Mouse (Mus musculus): Measurements from ENCODE around the gene Zbtb7a. TPM values are rescaled to one million over a fixed set of nuclear protein-coding genes. Genes with fewer than 3 reads are reported as not detected.

Gene Zbtb7a
- 100 to 1,000 TPM; 114 TPM for total RNA-seq (2021)

DNA sequence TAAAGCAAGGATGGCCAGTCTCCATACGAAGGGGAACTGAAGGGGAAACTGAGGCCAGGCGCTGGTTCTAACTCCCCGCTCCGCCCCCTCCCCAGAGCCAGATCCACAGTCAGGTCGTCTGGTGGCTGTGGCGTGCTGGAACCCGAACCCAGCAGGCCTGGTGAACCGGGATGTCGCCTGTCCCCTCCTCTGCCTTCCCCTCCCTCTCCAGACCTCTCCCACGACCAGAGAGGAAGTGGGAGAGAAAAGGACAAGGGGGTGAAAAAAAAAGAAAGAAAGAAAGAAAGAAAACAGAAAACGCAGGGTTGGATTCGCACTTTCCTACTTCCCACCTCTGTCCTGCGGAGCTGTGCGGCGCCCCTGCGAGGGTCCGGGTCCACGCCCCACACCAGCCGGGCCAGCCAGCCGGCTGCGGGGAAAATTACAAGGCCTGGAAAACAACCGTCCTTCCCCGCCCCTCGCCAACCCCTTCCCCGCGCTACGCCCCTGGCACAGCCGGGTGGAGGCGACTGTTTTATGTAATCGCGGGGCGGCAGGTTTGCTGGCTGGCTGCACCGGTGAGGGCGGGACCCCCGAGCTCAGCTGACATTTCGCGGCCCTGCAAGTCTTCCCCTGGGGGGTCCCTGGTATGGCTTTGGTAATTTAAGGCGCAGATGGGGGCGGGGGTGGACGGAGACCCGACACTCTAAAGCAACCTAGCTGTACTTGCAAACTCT is at the start of gene Zbtb7a:
TSS of gene Zbtb7a (plus strand) at position 255 of the 716 bp plus-strand sequence.
- intact Hi-C loops (cut with DNase I): no loop called here
- peak in 1 of 2 experiments; percentile 57 for DNase-seq (ENCODE audit: low spot score in 2 of 2)

DNA sequence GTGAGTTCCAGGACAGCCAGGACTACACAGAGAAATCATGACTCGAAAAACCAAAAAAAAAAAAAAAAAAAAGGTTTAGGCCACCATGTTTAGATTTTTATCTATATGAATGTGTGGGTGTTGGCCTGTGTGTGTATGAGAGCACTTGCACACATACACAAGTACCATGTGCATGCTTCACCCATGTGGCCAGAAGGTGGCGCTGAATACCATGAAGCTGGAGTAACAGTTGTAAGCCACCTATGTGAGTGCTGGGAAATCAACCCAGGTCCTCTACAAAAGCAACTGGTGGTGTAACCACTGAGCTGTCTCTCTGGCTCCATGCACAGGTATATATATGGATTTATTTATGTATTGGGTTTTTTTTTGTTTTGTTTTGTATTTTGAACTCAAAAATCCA is 48.0 kb upstream of the Zbtb7a start:
- no peak for DNase-seq (ENCODE audit: low spot score in 2 of 2)
- intact Hi-C loops (cut with DNase I): no loop called here

DNA sequence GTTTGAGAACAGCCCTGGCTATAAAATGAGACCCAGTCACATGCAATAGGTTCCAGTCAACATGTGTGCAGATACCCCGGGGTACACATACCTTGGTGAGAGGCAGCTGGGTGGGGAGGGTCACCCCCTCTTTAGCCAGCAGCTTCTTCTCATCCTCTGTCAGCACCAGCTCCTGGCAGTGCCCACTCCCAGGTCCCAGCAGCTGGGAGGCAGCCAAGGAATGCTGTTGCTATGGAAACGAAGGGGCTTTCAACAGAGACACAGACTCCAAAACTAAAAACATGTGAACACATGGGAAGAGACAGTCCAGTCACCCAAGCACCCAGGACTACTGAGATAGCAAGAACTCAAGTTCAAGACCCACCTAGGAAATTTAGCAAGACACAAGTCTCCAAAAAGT is 45.8 kb upstream of the Zbtb7a start:
- intact Hi-C loops (cut with DNase I): no loop called here
- DNase-seq (ENCODE audit: low spot score in 2 of 2): no peak

DNA sequence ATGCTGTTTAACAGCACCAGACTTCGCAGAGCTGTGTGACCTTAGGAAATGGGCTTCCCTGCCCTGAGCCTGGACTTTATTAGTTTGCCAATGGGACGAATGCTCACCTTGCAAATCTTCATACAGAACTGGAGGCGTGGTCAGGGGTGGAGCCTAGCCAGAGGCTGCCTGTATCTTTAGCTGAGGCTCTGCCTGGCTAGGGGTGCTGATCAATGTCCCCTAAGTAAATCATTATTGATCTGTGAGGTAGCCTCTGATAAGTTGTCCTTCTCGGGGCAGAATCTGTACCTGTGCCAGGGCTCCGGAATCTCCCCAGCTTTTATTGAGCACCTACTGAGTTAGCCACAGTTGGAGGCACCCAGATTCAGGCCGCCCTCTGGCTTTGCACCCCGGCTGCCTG is 44.4 kb upstream of the Zbtb7a start:
- intact Hi-C loops (cut with DNase I): no loop called here
- DNase-seq (ENCODE audit: low spot score in 2 of 2): no peak

DNA sequence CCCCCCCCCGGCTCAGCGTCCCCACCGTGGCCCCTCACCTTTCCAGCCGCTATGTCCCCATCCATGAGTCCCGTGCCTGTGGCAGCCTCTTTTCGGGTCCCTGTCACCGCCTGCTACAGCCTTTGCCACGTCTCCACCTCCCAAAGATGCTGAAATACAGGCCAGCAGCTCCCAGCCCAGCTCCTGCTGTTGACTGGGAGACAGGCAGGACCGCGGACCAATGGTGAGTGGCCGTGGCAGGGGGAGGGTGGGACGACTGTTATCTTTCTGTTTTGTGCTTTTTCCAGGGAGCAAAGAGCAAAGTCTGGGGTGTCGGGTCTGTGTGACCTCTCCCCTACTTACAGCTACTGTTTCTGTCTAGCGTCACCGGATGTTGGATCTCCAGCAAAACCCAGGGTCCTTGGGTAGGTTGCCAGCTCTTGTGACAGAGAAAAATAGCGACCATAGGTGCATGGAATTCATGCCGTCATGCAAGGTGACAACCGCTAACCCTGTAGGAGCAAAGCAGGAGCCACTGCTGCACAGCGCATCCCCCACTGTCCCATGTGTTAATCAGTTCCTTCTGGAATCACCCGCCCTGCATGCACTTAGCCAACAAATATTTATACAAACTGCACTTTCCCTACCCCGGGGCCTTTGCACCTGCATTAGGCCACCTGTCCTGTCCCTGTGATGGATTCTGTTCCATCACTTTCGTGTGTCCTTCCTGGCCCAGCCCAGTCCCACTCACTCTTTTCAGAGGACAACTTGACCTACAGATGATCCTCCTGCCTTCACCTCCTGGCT is 42.4 kb upstream of the Zbtb7a start:
- no peak for DNase-seq (ENCODE audit: low spot score in 2 of 2)
- intact Hi-C loops (cut with DNase I): no loop called here

DNA sequence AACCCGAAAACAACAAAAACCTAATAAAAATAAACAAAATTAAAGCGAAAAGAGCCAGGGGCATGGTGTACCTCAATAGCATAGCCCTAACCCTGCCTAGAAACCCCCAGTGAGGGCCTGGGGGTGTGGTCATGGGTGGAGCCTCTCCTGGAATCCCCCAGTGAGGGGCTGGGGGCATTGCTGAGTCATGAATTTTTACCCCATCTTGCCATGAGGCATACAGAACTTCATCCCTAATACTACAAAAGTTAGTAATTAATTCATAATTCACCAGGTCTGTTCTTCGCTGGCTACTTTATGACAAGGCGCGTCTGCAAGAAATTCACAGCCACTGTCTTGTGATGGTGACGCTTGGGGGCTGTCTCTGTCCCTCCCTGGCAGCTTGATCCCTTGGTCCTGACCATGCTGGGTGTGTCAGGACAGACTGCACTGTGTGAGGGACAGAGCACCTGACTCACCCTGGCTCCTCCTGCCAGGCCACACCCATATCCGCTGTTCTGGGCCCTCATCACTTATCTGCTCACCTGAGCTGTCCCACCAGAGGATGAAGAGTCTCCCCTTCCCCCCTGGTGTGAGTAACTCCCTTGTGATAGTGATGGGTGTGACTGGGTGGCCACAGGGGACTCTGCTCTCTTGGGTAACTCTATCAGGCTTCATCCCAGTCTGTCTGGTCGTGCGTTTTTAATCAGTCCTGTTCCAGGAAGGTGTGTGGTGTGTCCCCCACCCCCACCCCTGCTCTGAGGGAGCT is 39.9 kb upstream of the Zbtb7a start:
- intact Hi-C loops (cut with DNase I): no loop called here
- DNase-seq (ENCODE audit: low spot score in 2 of 2): no peak

DNA sequence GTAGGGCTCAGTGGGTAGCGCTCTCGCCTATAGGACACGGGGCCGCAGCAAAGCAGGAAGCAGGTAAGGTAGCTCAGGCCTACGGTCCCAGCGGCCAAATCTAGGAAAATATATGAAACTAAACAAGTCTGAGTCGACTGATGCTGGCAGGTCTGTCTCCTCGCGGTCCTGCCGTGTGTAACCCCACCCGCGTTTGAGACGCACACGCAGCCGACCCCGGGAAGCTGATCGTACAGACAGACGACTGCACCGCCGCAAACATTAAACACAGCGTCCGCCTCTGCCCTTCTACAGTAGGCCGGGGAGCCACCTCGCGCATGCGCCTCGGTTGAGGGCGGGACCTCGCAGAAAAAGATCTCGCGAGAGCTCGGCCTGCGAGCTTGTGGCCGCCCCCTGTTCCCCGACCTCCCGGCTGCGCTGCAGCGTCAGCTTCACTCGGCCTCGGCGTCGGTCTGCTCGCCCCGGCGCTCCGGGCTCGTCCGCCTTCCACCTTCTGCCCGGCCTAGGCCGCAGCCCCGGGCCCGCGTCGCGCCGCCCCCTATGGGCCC is 29.4 kb upstream of the Zbtb7a start, which contains the start of gene Map2k2:
TSS of gene Map2k2 (plus strand) at position 351 of the 548 bp plus-strand sequence.
- intact Hi-C loops (cut with DNase I): loop anchor here (1.0 kb wide), 1 partner anchor 32 kb away; no protein-coding TSS in a partner anchor
- peak; percentile 96 to 97 for DNase-seq (ENCODE audit: low spot score in 2 of 2)

DNA sequence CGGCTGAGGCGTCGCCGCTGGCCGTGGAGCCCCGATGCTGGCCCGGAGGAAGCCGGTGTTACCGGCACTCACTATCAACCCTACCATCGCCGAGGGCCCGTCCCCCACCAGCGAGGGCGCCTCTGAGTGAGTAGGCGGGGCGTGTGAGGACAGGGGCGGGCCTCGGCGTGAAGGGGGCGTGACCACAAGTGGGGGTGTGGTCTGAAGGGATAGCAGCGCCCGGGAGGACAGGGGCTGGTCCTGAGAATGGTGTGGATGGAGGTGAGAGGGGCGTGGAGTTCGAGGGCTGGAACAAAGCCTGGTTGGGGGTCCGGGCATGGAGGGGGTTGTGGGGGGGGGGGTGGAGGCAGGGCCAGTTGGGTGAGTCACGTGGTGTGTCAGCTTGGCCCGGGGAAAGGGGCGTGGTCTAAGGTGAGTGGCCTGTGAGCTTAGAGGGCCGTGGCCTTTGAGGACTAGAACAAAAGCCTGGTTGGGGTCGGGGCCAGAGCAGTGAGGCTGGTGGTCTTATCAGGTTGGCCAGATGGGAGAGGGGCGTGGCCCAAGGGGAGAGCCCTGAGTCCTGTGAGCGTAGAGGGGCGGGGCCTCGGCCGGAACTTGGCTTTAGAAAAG is 28.8 kb upstream of the Zbtb7a start:
- intact Hi-C loops (cut with DNase I): no loop called here
- peak; percentile 76 to 83 for DNase-seq (ENCODE audit: low spot score in 2 of 2)

DNA sequence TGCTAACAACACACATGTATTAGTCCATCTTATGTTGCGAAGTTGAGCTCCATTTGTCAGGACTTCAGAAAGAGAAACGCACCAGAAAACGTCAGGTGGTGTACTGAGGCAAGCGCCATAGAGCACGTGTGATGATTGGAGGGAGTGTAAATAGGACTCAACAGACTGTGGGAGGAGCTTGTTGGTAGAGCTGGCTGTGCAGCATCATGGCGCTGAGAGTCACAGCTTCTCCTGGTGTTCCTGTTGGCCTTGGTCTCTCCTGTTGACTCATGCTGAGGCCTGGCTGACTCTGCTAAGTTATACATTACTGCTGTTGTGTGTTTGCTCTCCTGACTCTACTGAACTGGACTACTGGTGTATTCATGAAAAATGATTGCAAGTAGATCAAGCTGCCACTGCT is 22.1 kb upstream of the Zbtb7a start:
- DNase-seq (ENCODE audit: low spot score in 2 of 2): no peak
- intact Hi-C loops (cut with DNase I): no loop called here

DNA sequence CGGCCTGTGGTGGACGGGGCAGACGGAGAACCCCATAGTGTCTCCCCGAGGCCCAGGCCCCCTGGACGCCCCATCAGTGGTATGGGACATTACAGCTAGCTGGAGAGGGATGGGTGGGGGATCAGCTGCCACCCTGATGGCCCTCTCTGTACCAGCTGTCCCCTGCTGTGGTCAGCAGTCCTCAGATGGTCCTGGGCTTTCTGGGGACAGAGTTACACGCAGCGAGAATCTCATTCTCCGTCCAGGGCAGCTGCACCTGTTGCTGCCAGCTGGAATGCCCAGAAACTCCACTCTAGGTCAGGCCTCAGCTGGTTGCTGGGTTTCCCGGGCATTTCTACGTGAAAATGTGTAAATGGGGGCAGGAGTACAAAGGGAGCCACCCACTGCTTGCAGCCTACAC is 15.4 kb upstream of the Zbtb7a start:
- intact Hi-C loops (cut with DNase I): no loop called here
- no peak for DNase-seq (ENCODE audit: low spot score in 2 of 2)

DNA sequence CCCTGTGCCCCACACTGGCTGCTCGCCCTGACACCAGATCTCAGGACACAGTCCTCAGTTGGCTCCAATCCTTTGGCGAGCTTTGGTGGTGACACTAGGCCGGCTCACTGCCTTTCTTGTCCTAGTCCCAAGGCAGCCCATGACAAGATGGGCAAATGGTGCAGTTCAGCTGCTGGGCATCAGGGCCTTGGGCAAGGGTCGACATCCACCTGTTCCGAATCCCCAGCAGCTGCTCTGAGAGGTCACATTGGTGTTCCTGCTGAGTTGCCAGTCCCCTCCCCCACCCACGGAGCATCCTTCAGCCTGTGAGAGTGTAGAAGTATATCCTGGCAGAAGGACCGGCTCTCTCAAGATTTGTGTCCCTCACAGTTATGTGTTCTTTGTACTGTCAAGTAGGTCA is 14.4 kb upstream of the Zbtb7a start:
- no peak for DNase-seq (ENCODE audit: low spot score in 2 of 2)
- intact Hi-C loops (cut with DNase I): no loop called here

DNA sequence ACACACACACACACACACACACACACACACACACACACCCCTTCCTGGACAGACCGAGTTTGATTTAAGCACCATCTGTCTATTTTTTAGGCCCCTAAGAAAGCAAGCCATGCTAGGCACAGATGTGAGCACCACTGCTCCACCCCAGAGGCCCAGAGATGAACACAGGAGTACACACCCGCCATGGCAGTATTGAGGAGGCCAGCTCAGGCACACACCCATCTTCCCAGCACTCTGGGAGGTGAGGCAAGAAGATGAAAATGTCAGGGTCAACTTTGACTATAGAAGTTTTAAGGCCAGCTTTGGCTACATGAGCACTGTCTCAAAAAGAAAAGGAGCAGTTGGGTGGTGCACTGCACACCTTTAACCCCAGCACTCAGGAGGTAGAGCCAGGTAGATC is 12.1 kb upstream of the Zbtb7a start:
- no peak for DNase-seq (ENCODE audit: low spot score in 2 of 2)
- intact Hi-C loops (cut with DNase I): no loop called here

DNA sequence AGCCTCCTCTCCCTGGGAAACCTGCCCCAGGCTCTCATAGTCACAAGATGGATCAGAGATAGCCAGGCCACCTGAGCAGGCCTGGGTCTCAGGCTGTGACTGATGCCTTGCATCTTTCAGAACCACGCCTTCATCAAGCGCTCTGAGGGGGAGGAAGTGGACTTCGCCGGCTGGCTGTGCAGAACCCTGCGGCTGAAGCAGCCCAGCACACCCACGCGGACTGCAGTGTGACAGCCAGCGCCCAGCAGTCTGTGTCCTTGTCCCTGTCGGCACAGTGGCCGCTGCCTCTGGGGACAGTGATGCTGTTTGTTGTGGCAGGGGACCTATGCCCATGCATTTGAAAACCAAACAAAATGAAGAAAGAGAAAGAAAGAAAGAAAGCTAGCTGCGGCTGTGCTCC is 11.5 kb upstream of the Zbtb7a start:
- peak in 1 of 2 experiments; percentile 72 for DNase-seq (ENCODE audit: low spot score in 2 of 2)
- intact Hi-C loops (cut with DNase I): no loop called here

DNA sequence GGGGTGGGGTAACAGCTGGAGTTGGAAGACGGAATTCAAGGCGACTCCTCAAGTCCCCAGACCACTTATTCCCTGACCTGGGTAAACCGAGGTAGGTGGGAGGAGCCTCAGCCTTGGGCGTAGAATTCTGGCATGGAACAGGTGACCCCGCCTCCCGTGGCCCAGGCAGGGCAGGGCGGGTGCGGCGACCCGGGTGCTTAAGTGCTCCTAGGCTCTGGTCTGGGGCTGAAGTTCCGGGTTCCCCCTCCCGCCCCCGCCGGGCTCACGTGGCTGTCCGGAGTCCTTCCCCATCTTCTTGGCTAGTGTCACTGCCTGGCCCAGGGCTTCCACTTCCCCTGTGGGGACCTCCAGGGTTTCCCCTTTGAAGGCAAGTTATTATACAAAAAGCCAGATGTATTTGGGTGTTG is 836 bp upstream of the Zbtb7a start:
- intact Hi-C loops (cut with DNase I): no loop called here
- peak in 1 of 2 experiments; percentile 51 for DNase-seq (ENCODE audit: low spot score in 2 of 2)

DNA sequence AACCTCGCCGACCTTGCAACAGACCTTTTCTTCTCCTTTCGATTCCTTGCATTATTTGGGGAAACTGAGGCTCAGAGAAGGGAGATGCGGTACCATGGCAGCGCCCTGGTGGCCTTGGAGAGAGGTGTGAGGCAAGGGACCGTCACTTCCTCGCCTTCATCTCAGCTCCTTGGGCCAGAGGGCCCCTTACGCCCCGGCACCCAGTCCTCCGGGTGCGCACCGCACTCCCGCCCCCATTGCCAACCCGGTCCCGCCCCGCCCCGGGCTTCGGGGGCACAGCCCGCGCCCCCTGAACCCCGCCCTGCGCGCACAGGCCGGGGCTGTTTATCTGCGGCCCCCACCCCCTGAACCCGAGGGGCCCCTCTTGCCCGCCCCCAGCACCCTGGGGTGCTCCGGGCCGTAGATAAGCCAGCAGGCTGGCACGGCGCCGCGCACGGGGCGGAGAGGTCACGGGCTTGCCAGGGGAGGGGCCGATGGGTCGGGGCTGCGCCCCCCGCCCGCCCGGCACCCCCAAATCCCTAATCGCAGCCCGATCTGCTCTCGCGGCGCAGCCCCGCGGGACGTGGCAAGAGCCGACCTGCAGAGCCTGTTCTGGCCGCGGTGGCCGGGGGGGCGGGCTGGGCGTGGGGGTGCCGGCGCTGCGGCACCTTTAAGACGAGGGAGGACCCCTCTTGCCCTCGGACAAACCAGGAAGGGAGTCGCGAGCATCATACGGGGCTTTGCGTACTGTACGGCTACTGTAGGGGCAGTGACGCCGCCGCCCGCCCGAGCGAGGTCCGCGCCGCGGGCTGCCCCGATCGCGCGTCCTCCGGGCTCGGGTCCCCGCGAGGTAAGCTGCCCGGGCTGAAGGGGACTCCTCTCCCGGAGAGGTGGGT is 1.0 kb downstream of the Zbtb7a start:
- peak; percentile 71 to 73 for DNase-seq (ENCODE audit: low spot score in 2 of 2)
- intact Hi-C loops (cut with DNase I): loop anchor here (2.0 kb wide), 2 partner anchors 41 to 65 kb away; partner anchors contain the start of genes Eef2 and Thop1

DNA sequence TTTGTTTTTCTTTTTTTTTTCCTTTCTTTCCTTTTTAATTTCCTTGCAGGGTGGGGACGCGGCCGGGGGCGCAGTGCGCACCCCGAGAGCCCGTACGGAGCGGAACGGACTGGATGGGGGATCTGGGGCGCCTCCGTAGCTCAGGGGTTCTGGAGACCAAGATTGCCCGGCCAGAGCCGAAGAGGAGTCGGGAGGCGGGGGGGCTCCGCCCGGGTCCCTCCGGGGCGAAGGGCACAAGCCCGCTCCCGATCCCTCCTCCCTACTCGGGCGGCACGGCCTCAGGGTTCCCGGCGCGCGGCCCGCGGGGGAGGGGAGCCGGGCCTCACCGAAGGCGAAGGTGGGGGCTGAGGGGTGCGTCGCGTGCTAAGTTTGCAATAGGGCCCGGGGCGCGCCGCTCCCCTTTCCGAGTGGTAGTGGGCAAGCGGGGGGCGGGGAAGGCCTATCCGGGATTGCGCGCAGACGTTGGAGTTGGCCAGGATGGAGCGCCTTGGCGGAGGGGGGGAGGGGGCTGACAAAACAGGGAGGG is 1.7 kb downstream of the Zbtb7a start:
- intact Hi-C loops (cut with DNase I): loop anchor here (1.0 to 2.0 kb wide), 3 partner anchors 31 to 66 kb away; partner anchors contain the start of genes Eef2, Map2k2 and Thop1
- DNase-seq (ENCODE audit: low spot score in 2 of 2): peak in 1 of 2 experiments; percentile 79

DNA sequence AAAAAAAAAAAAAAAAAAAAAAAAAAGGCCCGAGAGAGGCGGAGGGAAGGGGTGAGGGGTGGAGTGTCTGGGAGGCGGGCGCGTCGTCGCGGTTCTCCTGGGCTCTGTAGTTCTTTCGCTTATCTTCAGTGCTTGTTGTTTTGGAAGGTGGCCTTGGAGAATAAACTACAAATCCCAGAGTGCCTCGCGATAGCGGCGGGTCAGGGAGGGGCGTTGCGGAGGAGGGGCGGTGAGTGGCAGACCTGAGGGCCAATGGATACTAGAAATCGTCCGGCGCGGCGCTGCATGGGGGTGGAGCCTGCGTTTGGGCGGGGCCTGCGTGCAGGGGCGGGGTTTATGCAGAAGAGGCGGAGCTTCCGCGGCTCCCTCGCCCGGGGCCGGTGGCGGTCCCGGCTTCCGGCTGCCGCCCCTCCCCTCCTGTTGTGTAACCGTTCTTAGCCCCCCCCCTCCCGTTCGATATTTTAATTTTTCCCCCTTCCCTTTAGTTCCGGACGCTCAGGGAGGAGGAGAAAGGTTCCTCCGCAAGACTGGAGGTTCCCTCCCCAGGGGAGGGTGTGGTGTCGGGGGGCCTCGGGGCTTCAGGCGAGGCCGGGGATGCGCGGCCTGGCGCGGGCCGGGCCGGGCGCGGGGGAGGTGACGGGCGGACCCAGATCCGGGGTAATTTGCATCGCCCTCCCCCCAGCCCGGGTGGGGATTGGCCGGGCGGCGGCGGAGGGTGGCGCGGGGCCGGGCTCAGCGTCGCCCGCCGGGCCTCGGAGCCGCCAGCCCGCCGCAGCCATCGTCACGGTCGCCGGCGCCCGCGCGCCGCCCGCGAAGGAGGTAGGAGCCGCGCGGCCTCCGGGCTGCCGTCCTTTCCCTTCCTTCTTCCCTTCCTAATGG is 2.5 kb downstream of the Zbtb7a start:
- intact Hi-C loops (cut with DNase I): loop anchor here (1.0 to 2.0 kb wide), 3 partner anchors 32 to 67 kb away; partner anchors contain the start of genes Eef2, Map2k2 and Thop1
- peak; percentile 98 to 100 for DNase-seq (ENCODE audit: low spot score in 2 of 2)
